Mouse (Mus musculus) heart, adult 2 months (tissue): ENCODE data around the gene Pdcd4. TPM values are rescaled to one million over a fixed set of nuclear protein-coding genes. Genes with fewer than 3 reads are reported as not detected.

ENCODE experiments used
- DNase-seq, 2 experiments: peaks; one replicate each; pipeline ENCODE4 v3.0.0; 2021
- H3K27ac ChIP-seq: fragments of 200-600 bp; 2 replicates; pipeline ENCODE4 v1.8.1; 2022
- H3K27me3 ChIP-seq: fragments of 200-500 bp; 2 replicates; pipeline ENCODE4 v1.6.1; 2012; ENCODE audit warnings: mild to moderate bottlenecking, low read length, inconsistent platforms, mixed read lengths; ENCODE audit not compliant: control insufficient read depth, insufficient read depth
- H3K36me3 ChIP-seq: fragments of 200-500 bp; 2 replicates; pipeline ENCODE4 v1.6.1; 2012; ENCODE audit warnings: low read length, inconsistent platforms; ENCODE audit not compliant: control insufficient read depth, insufficient read depth
- H3K4me1 ChIP-seq: fragments of 200-500 bp; 2 replicates; pipeline ENCODE4 v1.6.1; 2011; ENCODE audit warnings: low read length; ENCODE audit not compliant: control insufficient read depth, insufficient read depth
- H3K4me3 ChIP-seq: fragments of 200-600 bp; 2 replicates; pipeline ENCODE4 v1.8.1; 2022
- H3K79me2 ChIP-seq: fragments of 200-500 bp; replicated peaks from 2 replicates; pipeline ENCODE4 v1.6.1; 2012; ENCODE audit warnings: mild to moderate bottlenecking, inconsistent platforms, low read length, moderate library complexity, mixed read lengths; ENCODE audit not compliant: control insufficient read depth, insufficient read depth
- H3K9ac ChIP-seq: fragments of 200-500 bp; 2 replicates; pipeline ENCODE4 v1.6.1; 2012; ENCODE audit warnings: low read depth, mild to moderate bottlenecking, control low read depth, inconsistent platforms, low read length, mixed read lengths
- CTCF ChIP-seq: fragments of 200-600 bp; IDR thresholded peaks from 2 replicates; pipeline ENCODE4 v1.8.1; 2022; ENCODE audit warnings: antibody characterized with exemption, mild to moderate bottlenecking, moderate library complexity
- EP300 ChIP-seq: fragments of 200-500 bp; IDR thresholded peaks from 2 replicates; pipeline ENCODE4 v1.6.1; 2011; ENCODE audit warnings: low read depth, low read length, control low read depth; ENCODE audit not compliant: insufficient read depth
- POLR2A ChIP-seq: fragments of 200-500 bp; IDR thresholded peaks from 2 replicates; pipeline ENCODE4 v1.6.1; 2011; ENCODE audit warnings: mild to moderate bottlenecking, low read depth, low read length, control low read depth; ENCODE audit not compliant: insufficient read depth
- WGBS: fragments of 180-500 bp; shearing (Covaris S2); methylation state at CpG from one replicate; pipeline ENCODE4 v1.1.7; 2018; 5-methylcytosine and 5-hydroxymethylcytosine counted together
- intact Hi-C: fragments of 180-260 bp; cut with DNase I; formaldehyde crosslinking; loops from one replicate; pipeline ENCODE4 v1.15.1; 2025
- polyA plus RNA-seq: library from polyadenylated mRNA; depleted of rRNA; stranded (reverse); fragments of >200 nt; gene quantifications from 2 replicates; pipeline ENCODE4 v1.2.3, GENCODE M21; 2012; rRNA removed
- total RNA-seq, 2 experiments: library from RNA; stranded (reverse); gene quantifications; 2 replicates each; pipeline ENCODE4 v1.2.3; 2021

Gene Pdcd4
- total and polyA plus RNA-seq, 3 experiments, result 4.2 to 22.9 (median 21.1) TPM

DNA sequence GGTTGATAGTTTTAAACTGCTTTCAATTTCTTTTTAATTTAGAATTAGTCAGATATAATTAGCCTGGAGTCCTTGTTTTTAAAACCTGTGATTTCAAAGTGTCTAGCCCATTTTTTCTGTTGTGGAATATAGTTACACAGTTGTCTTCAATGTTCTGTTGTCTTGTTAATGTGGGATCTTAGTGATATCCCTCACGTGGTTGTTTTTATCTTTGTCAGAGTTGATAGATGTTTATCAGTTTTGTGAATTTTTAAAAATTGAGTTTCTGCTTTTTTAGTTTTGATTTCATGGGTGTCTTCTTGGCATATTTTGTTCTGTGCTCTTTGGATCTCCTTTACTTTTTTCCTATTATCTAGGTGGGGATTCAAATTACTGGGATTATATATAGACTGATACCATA lies 81.6 kb downstream of the Pdcd4 start:
- Histone ChIP-seq H3K27ac (no peak overlapping the region), H3K36me3 (no peaks in the 10 kb centered on the region), H3K9ac (no peak overlapping the region), H3K27me3 (no peaks in the 10 kb centered on the region), H3K79me2 (peaks cover 4% of the 10 kb centered on the region), H3K4me1 (peaks cover 3% of the 10 kb centered on the region), H3K4me3 (no peak overlapping the region)
- DNase-seq, result no peak
- intact Hi-C loops, result no loop called here
- TF ChIP-seq CTCF, result no peak
- TF ChIP-seq POLR2A, result no peak
- TF ChIP-seq EP300, result no peak
- 50% methylated on average over 1 of the region's 1 CpGs for WGBS

Other genes starting within 250 kb of the Pdcd4 start
- gene Rbm20, start 214.9 kb upstream of the Pdcd4 start, total RNA-seq, result 100 to 1,000 TPM; 194 to 231 TPM
- gene Rbm20, start 214.9 kb upstream of the Pdcd4 start, polyA plus RNA-seq, result 143 and 161 TPM in 2 replicates
- 10 to 100 TPM; 25.4 to 26.1 TPM for gene Shoc2, start 52.1 kb downstream of the Pdcd4 start, total RNA-seq
- 12.3 and 34.2 TPM in 2 replicates for gene Shoc2, start 52.1 kb downstream of the Pdcd4 start, polyA plus RNA-seq
- 10 to 100 TPM; 34.5 to 35.4 TPM for gene Bbip1, start 52.4 kb downstream of the Pdcd4 start, total RNA-seq
- gene Bbip1, start 52.4 kb downstream of the Pdcd4 start, polyA plus RNA-seq, result 12.4 and 26.1 TPM in 2 replicates
- gene Adra2a, start 151.9 kb downstream of the Pdcd4 start, total RNA-seq, result under 1 TPM; 0.23 to 0.25 TPM
- gene Adra2a, start 151.9 kb downstream of the Pdcd4 start, polyA plus RNA-seq, result 0.06 and 0.20 TPM in 2 replicates